Mouse (Mus musculus) cortical plate, adult 2 months (tissue): ENCODE data around the gene Rps15. TPM values are rescaled to one million over a fixed set of nuclear protein-coding genes. Genes with fewer than 3 reads are reported as not detected.
A peak's percentile ranks its signal among the peaks of the same experiment; 100 is the strongest.

ENCODE experiments used
- H3K27ac ChIP-seq: fragments of 200-500 bp; 2 replicates; pipeline ENCODE4 v1.5.1; 2012; ENCODE audit warnings: low read length, control low read depth, inconsistent platforms; ENCODE audit not compliant: insufficient read depth
- H3K4me1 ChIP-seq: fragments of 200-500 bp; 2 replicates; pipeline ENCODE4 v1.6.1; 2011; ENCODE audit warnings: low read length; ENCODE audit not compliant: control insufficient read depth, insufficient read depth
- H3K4me3 ChIP-seq: fragments of 200-500 bp; 2 replicates; pipeline ENCODE4 v1.5.1; 2011; ENCODE audit warnings: mild to moderate bottlenecking, low read length, control low read depth; ENCODE audit not compliant: insufficient read depth
- CTCF ChIP-seq: fragments of 200-500 bp; IDR thresholded peaks from 2 replicates; pipeline ENCODE4 v1.5.1; 2011; ENCODE audit warnings: mild to moderate bottlenecking, control low read depth, low read length; ENCODE audit not compliant: insufficient read depth; ENCODE audit errors: extremely low read depth
- POLR2A ChIP-seq: fragments of 200-500 bp; IDR thresholded peaks from 2 replicates; pipeline ENCODE4 v1.6.1; 2011; ENCODE audit warnings: mild to moderate bottlenecking, low read length, control low read depth; ENCODE audit not compliant: insufficient read depth; ENCODE audit errors: extremely low read depth
- polyA plus RNA-seq: library from polyadenylated mRNA; depleted of rRNA; stranded (reverse); fragments of >200 nt; gene quantifications from 2 replicates; pipeline ENCODE4 v1.2.3, GENCODE M21; 2012

Gene Rps15
- polyA plus RNA-seq, 1 experiment = 2,263 TPM

DNA sequence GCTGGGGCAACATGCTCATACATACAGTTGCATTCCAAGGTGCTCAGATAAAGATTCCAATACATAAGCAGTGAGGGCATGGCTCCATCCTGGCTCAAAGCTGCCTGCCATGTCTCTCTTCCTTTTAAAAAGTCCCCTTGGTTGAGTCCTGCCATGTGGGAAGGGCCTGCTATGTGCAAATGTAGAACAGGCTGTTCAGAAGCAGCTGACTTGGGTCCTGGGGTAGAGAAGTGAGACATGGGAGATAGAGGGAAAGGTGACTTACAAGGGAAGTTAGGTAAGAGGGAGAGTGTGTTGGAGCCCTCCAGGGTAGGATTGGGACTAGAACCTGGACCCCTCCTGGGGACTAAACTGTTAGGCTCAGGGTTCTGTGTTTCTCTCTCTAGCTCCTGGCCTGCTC lies 40.2 kb upstream of the Rps15 start:
- Histone ChIP-seq H3K4me3 (no peak overlapping the region), H3K27ac (no peak overlapping the region)

DNA sequence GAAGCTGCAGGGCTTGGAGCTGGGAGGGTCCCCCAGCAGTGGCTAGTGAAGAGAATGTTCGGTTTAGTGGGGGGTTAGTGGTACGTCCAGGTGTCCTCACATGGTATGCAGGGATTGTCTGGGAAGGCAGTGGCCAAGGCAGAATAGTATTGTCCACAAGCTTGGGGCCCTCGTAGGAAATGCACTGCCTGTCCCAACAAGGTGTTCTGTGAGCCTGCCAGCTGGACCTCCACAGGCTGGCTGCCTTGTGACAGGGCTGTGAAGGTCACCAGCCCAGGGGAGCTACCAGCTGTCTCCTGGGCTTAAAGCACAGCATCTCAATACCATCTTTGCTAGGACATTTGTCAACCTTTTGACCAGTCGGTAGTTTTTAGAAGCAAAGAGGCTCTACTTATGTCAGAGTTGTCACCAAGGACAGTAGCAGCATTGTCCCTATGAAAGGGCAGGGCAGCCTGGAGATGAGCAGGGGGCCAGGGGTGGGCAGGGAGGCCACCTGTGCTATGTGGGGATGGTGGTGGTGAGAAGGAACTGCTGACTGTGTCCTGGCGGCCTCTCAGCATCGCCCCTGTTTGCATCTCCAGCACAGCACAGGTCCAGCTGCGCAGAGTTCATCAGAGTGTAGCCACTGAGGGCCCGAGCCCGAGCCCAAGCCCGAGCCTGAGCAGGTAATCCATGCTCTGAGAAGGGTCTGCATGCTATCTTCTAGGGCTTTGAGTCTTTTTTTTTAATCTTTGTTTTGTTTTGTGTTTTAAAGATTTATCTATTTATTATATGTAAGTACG lies 39.6 kb upstream of the Rps15 start:
- H3K4me3 ChIP-seq = no peak overlapping the region
- no peak for TF ChIP-seq CTCF
- no peak for TF ChIP-seq POLR2A
- no peak overlapping the region for H3K27ac ChIP-seq
- peaks cover 5% of the 10 kb centered on the region for H3K4me1 ChIP-seq

More for the DNA sequence above, 40.2 kb upstream of the Rps15 start:
- peaks cover 5% of the 10 kb centered on the region for H3K4me1 ChIP-seq
- TF ChIP-seq POLR2A (no peak), CTCF (no peak)

DNA sequence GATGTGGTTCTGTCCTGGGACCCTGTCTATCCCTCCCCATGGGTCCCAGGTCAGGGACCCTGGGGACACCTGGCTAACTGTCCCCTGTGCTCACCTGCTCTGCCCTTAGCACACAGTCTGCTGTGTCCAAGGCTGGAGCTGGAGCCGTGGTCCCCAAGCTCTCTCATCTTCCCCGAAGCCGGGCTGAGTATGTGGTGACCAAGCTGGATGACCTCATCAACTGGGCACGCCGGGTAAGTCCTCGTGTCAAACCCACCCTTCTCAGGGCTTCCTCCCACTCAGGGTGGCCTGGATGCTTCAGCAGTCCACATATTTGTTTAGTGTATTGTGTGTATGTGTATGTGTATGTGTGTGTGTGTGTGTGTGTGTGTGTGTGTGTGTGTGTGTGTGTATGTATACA lies 38.7 kb upstream of the Rps15 start:
- peaks cover 5% of the 10 kb centered on the region for H3K4me1 ChIP-seq
- no peak overlapping the region for H3K4me3 ChIP-seq
- no peak overlapping the region for H3K27ac ChIP-seq
- TF ChIP-seq CTCF (no peak), POLR2A (no peak)

DNA sequence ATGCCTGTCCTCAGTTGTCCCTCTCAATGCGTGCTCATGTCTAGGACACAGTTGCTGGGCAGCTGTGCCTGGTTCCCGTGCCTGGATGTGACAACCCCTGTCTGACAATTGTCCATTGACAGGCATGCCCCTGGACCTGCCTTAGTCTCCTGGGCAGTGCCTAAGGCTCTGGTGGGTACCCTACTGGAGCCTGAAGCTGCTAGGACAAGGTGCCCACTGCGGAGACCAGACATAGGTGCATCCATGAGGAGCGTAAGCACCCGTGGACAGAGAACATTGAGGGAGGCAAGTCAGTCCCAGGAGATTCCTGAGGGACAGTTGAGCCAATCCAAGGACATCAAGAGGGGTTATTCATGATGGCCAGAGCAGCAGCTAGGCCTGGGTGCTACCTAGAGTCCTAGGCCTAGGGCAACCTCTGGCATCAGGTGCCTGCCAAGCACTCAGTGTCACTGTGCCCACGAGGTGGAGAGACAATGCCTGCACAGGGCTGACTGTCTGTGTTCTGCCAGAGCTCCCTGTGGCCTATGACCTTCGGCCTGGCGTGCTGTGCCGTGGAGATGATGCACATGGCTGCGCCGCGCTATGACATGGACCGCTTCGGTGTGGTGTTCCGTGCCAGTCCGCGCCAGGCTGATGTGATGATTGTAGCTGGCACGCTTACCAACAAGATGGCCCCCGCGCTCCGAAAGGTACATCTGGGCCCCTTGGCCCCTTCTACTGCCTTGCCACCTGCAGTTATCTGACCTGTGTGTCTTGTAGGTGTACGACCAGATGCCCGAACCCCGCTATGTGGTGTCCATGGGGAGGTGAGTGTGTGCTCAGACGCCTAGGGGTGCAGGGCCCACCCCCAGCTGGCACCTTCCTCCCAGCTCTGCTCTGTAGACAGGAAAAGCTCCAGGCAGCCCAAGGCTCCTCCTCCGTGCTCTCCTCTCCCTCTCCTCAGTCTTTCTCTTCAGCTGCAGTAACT lies 37.6 kb upstream of the Rps15 start:
- Histone ChIP-seq H3K4me1 (peaks cover 5% of the 10 kb centered on the region), H3K4me3 (no peak overlapping the region), H3K27ac (no peak overlapping the region)
- TF ChIP-seq POLR2A = no peak
- TF ChIP-seq CTCF = no peak

DNA sequence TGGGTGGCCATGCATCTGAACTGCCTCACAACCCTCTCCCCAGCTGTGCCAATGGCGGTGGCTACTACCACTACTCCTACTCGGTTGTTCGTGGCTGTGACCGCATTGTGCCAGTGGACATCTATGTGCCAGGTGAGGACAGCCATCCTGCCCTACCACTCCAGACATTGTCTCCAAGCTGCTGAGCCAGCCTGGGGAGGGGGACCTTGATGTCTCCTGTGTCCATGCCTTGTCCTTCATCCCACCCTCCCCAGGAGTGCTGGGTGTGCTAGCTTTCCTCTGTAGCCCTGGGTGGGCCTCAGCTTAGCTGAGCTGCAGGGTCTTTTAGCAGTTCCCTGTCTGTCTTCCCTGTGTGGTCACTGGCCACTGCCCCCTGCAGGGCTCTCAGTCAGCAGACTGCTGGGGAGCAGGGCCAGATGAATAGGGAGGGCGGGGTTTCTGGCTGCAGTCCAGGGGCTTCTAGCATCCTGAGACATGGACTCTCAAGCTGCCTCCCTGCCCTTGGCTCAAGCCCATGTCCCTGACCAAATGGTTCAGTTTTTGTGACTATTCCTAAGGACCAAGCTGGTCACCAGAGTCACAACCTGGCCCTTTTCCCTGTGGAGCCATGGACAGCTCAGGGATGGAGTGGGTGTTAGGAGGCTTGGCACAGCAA lies 36.2 kb upstream of the Rps15 start:
- TF ChIP-seq POLR2A = 0 out of 2 replicates have a peak, but pooled peaks have one; percentile 0
- no peak for TF ChIP-seq CTCF
- Histone ChIP-seq H3K27ac (no peak overlapping the region), H3K4me1 (no peaks in the 10 kb centered on the region), H3K4me3 (no peak overlapping the region)

DNA sequence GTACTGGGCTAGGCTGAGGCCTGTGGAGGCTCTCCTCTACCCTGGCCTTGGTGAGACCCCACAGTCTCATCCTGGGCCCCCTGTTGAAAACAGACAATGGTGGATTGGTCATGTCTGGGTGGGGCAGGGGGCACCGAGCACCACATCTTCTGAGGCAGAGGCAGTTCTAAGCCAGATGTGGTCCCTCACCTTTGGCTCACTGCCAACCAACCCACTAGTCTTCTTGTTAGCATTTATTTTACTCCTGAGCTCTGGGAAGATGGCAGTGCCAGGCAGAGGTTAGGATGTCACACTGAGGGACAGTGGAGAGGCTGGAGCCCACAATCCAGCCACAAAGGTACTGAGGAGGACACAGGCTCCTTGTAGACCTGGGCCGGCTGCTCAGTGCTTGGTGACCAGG lies 34.3 kb upstream of the Rps15 start:
- Histone ChIP-seq H3K4me3 (no peak overlapping the region), H3K27ac (no peak overlapping the region), H3K4me1 (no peaks in the 10 kb centered on the region)
- TF ChIP-seq CTCF = no peak
- TF ChIP-seq POLR2A = no peak

DNA sequence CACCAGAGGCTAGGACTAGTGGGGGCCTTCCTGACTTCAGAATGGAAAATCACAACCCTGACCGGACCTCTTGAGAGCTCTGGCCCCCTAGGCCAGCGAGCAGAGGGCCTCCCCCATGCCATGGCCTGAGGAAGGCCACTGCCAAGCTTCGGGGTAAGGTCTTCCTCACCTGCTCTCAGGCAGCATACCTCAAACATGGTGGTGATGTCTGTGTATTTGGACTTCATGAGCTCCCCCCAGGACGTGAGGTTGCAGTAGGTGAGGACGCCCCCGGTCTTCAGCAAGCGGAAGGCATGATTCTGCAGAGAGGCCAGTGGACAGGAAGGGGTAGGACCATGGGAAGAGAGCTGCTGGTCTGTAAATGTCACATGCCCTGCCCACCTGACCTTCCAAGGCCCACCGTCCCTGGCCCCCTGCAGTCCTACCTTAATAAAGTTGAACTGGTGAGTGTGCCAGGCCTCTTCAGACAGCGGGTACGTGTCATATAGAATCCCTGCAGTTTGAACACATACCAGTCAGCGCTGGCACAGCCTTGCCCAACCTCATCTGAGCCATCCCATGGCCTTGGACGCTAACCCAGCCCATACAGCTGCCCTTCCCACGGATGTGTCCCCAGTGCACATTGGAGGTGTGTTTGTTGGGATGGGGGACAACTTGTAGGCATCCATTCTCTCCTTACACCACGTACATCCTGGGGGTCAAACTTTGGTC lies 33.3 kb upstream of the Rps15 start:
- no peak overlapping the region for H3K27ac ChIP-seq
- TF ChIP-seq POLR2A = no peak
- TF ChIP-seq CTCF = no peak

DNA sequence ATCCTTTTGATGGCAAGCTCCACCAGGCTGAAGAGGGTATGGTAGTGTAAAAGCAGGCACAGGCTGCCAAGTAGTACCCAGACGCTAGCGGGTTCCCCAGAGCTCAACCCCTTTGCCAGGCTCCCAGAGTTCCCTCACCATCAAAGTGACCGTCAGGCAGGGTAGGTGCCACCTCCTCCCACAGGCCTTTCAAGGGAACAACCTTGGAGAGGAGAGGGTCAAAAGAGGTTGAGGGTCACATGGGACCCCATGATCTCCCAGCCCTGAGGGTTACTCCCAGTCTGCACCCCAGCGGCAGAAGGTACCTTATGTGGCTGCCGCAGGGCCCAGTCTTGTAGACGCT lies 32.8 kb upstream of the Rps15 start:
- TF ChIP-seq CTCF = no peak
- TF ChIP-seq POLR2A = no peak
- Histone ChIP-seq H3K27ac (no peak overlapping the region), H3K4me3 (no peak overlapping the region), H3K4me1 (no peaks in the 10 kb centered on the region)

More for the DNA sequence above, 33.3 kb upstream of the Rps15 start:
- Histone ChIP-seq H3K4me3 (no peak overlapping the region), H3K4me1 (no peaks in the 10 kb centered on the region)
